Comparison of ENCODE assay signal across 14 mouse cellular contexts in the genomic region with DNA sequence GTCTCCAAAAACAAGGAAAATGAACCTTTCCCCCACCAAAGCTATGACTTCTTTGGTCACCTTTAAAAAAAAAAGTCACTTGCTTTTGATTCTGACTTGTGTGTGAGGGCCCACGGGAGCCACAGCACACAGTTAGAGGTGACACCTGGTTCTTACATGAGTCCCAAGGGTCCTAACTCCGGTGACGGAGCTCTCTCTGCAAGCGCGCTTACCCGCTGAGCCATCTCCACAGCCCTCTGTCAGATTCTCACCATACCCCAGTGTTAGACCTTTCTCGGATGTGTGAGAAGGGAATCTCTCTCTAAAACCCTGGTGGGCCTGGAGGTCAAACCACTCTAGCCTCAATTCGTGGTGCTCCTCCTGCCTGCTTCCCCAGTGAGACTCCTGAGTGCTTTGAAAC. TPM values are rescaled to one million over a fixed set of nuclear protein-coding genes. Genes with fewer than 3 reads are reported as not detected.
DNase-seq lines count a peak whose midpoint lies in the region; ATAC-seq and TF ChIP-seq lines count a peak whose summit lies in the region.
"Had no signal": no experiment of that assay in that cellular context is flagged by ENCODE, and none has a peak within 500 bp of the region (broad histone marks: within the 10 kb centered on the region; RNA-seq: fewer than 3 reads in every experiment).

No protein-coding gene starts in this region.

- H3K36me3 ChIP-seq in heart, embryonic 16.5 days (ENCODE audit: control insufficient read depth, insufficient read depth), result peaks cover 13% of the 10 kb centered on the region
- H3K36me3 ChIP-seq in liver, embryonic 16.5 days (ENCODE audit: control insufficient read depth, insufficient read depth), result peaks cover 14% of the 10 kb centered on the region
- H3K36me3 ChIP-seq in liver, embryonic 11.5 days (ENCODE audit: control insufficient read depth, insufficient read depth, low read length), result peaks cover 14% of the 10 kb centered on the region; the same call in 1 of the 2 replicates
- H3K36me3 ChIP-seq in thymus, adult 2 months (ENCODE audit: control insufficient read depth, insufficient read depth, low read length), result peaks cover 24% of the 10 kb centered on the region

- TF ChIP-seq CTCF in thymus, adult 2 months (IDR thresholded peaks at IDR 0.05; ENCODE audit: borderline replicate concordance, control insufficient read depth, extremely low read depth, insufficient read depth, low read length, poor library complexity), result no peak

- no peak for ATAC-seq in heart, embryonic 16.5 days (replicated peaks; ENCODE audit: extremely low read depth, insufficient read depth, low FRiP score)
- ATAC-seq in liver, embryonic 16.5 days (ENCODE audit: low read depth), result no peak
- ATAC-seq in liver, embryonic 11.5 days (replicated peaks; ENCODE audit: low FRiP score), result no peak
- ATAC-seq: CD4-positive, CD25-positive, alpha-beta regulatory T cell, adult 4 months had no signal

- H3K4me1 ChIP-seq in heart, embryonic 16.5 days (ENCODE audit: control insufficient read depth, insufficient read depth, low read length), result peaks cover 41% of the 10 kb centered on the region
- peaks cover 9% of the 10 kb centered on the region for H3K4me1 ChIP-seq in liver, embryonic 16.5 days (ENCODE audit: control insufficient read depth, low read depth, low read length)
- peaks cover 5% of the 10 kb centered on the region for H3K4me1 ChIP-seq in liver, embryonic 11.5 days (replicated peaks; ENCODE audit: control insufficient read depth, insufficient read depth, low read length)
- peaks cover 41% of the 10 kb centered on the region for H3K4me1 ChIP-seq in thymus, adult 2 months (replicated peaks; ENCODE audit: control insufficient read depth, insufficient read depth, low read length)

- no peaks in the 10 kb centered on the region for H3K9me3 ChIP-seq in heart, embryonic 16.5 days (replicated peaks; ENCODE audit: control insufficient read depth, low read length)
- no peaks in the 10 kb centered on the region for H3K9me3 ChIP-seq in liver, embryonic 16.5 days (replicated peaks; ENCODE audit: control insufficient read depth, low read length)
- no peaks in the 10 kb centered on the region for H3K9me3 ChIP-seq in liver, embryonic 11.5 days (ENCODE audit: control insufficient read depth, low read length)
- H3K9me3 ChIP-seq: hindbrain, embryonic 12.5 days; limb, embryonic 10.5 days; neural tube, embryonic 15.5 days had no signal

- no peak overlapping the region for H3K9ac ChIP-seq in heart, embryonic 16.5 days (ENCODE audit: low read length)
- no peak overlapping the region for H3K9ac ChIP-seq in liver, embryonic 16.5 days (ENCODE audit: low read depth, low read length)
- no peak overlapping the region for H3K9ac ChIP-seq in liver, embryonic 11.5 days (ENCODE audit: low read depth, low read length)
- H3K9ac ChIP-seq: hindbrain, embryonic 12.5 days; neural tube, embryonic 15.5 days had no signal

- TF ChIP-seq POLR2A in thymus, adult 2 months (IDR thresholded peaks at IDR 0.05; ENCODE audit: control insufficient read depth, extremely low read depth, insufficient read depth, low read length, poor library complexity), result no peak

- no peaks in the 10 kb centered on the region for H3K27me3 ChIP-seq in heart, embryonic 16.5 days (ENCODE audit: control insufficient read depth, insufficient read depth, low read length)
- no peaks in the 10 kb centered on the region for H3K27me3 ChIP-seq in liver, embryonic 16.5 days (ENCODE audit: control insufficient read depth, insufficient read depth, low read depth, low read length)
- no peaks in the 10 kb centered on the region for H3K27me3 ChIP-seq in liver, embryonic 11.5 days (replicated peaks; ENCODE audit: control insufficient read depth, insufficient read depth, low read length)
- no peaks in the 10 kb centered on the region for H3K27me3 ChIP-seq in thymus, adult 2 months (ENCODE audit: control insufficient read depth, insufficient read depth, low read length)
- H3K27me3 ChIP-seq: hindbrain, embryonic 12.5 days; neural tube, embryonic 15.5 days had no signal

- H3K4me3 ChIP-seq in heart, embryonic 16.5 days (ENCODE audit: low read length), result no peak overlapping the region
- H3K4me3 ChIP-seq in liver, embryonic 16.5 days (ENCODE audit: low read depth, low read length), result no peak overlapping the region
- H3K4me3 ChIP-seq in liver, embryonic 11.5 days (ENCODE audit: low read depth, low read length), result no peak overlapping the region
- no peak overlapping the region for H3K4me3 ChIP-seq in thymus, adult 2 months (ENCODE audit: control insufficient read depth, insufficient read depth, low read length)
- H3K4me3 ChIP-seq: hindbrain, embryonic 12.5 days; limb, embryonic 10.5 days; neural tube, embryonic 15.5 days had no signal

- peak overlapping the region; percentile 41 for H3K27ac ChIP-seq in heart, embryonic 16.5 days (ENCODE audit: low read length)
- H3K27ac ChIP-seq in liver, embryonic 16.5 days (ENCODE audit: low read length), result peak overlapping the region; percentile 12; the same call in 1 of the 2 replicates
- H3K27ac ChIP-seq in liver, embryonic 11.5 days (ENCODE audit: low read depth, low read length), result no peak overlapping the region
- peak overlapping the region; percentile 69 for H3K27ac ChIP-seq in thymus, adult 2 months (ENCODE audit: control insufficient read depth, insufficient read depth, low read length)
- H3K27ac ChIP-seq: hindbrain, embryonic 12.5 days; limb, embryonic 10.5 days; neural tube, embryonic 15.5 days had no signal

- no peak overlapping the region for H3K4me2 ChIP-seq in heart, embryonic 16.5 days (ENCODE audit: low read depth, low read length)
- no peak overlapping the region for H3K4me2 ChIP-seq in liver, embryonic 16.5 days (ENCODE audit: low read depth, low read length)
- H3K4me2 ChIP-seq in liver, embryonic 11.5 days, result no peak overlapping the region
- H3K4me2 ChIP-seq: hindbrain, embryonic 12.5 days; neural tube, embryonic 15.5 days had no signal

- 87% methylated on average over 8 of the region's 8 CpGs for WGBS in heart, embryonic 16.5 days
- 75% methylated on average over 8 of the region's 8 CpGs for WGBS in liver, embryonic 16.5 days (ENCODE audit: insufficient replicate concordance)
- 88% methylated on average over 8 of the region's 8 CpGs for WGBS in liver, embryonic 11.5 days
- WGBS in thymus, adult 2 months, result 42% methylated on average over 8 of the region's 8 CpGs

- no peak for DNase-seq in heart, adult 8-10 months (ENCODE audit: low spot score)
- DNase-seq in liver, embryonic 11.5 days (ENCODE audit: low spot score), result no peak
- DNase-seq in thymus, adult 2 months, result no peak
- no peak for DNase-seq in thymus, adult 18-20 months
- DNase-seq in adrenal gland, postnatal 4 days (ENCODE audit: low spot score in 2 of 2), result no peak
- DNase-seq: cerebellum, adult 8-10 months; retina, postnatal 1 day; spleen, adult 18-20 months had no signal

RNA-seq across cellular contexts. Expression of a gene that starts 5.8 kb away (rescaled TPM):
- polyA plus RNA-seq in heart, embryonic 16.5 days (2015; fragmentation: Nextera tagmentation; extraction: Ambion mirVana), result 97.0 and 118 TPM in 2 replicates
- total RNA-seq in heart, adult 8-10 months (2022), result 10 to 100 TPM; 84.9 to 93.6 (median 88.1) TPM
- 85.4 and 105 TPM in 2 replicates for polyA plus RNA-seq in liver, embryonic 16.5 days (2015; fragmentation: Nextera tagmentation; extraction: Ambion mirVana)
- 122 and 125 TPM in 2 replicates for polyA plus RNA-seq in liver, embryonic 11.5 days (2014; fragmentation: Nextera tagmentation; extraction: Ambion mirVana)
- polyA plus RNA-seq in thymus, adult 2 months (2012; rRNA removed), result 220 and 224 TPM in 2 replicates
- 100 to 1,000 TPM; 164 to 180 TPM for total RNA-seq in adrenal gland, postnatal 4 days (2021)

RNA-seq across cellular contexts. Expression of a gene that starts 24.0 kb away (rescaled TPM):
- 39.4 and 40.2 TPM in 2 replicates for polyA plus RNA-seq in heart, embryonic 16.5 days (2015; fragmentation: Nextera tagmentation; extraction: Ambion mirVana)
- 10 to 100 TPM; 30.2 to 35.9 (median 33.9) TPM for total RNA-seq in heart, adult 8-10 months (2022)
- polyA plus RNA-seq in liver, embryonic 16.5 days (2015; fragmentation: Nextera tagmentation; extraction: Ambion mirVana), result 14.7 and 14.9 TPM in 2 replicates
- polyA plus RNA-seq in liver, embryonic 11.5 days (2014; fragmentation: Nextera tagmentation; extraction: Ambion mirVana), result 27.0 and 27.4 TPM in 2 replicates
- polyA plus RNA-seq in thymus, adult 2 months (2012; rRNA removed), result 39.9 and 48.2 TPM in 2 replicates
- 10 to 100 TPM; 54.5 to 60.0 TPM for total RNA-seq in adrenal gland, postnatal 4 days (2021)

RNA-seq across cellular contexts. Expression of a gene that starts 25.3 kb away (rescaled TPM):
- 50.7 and 51.7 TPM in 2 replicates for polyA plus RNA-seq in heart, embryonic 16.5 days (2015; fragmentation: Nextera tagmentation; extraction: Ambion mirVana)
- 10 to 100 TPM; 11.6 to 14.3 (median 12.7) TPM for total RNA-seq in heart, adult 8-10 months (2022)
- 13.7 and 14.1 TPM in 2 replicates for polyA plus RNA-seq in liver, embryonic 16.5 days (2015; fragmentation: Nextera tagmentation; extraction: Ambion mirVana)
- 50.7 and 52.1 TPM in 2 replicates for polyA plus RNA-seq in liver, embryonic 11.5 days (2014; fragmentation: Nextera tagmentation; extraction: Ambion mirVana)
- polyA plus RNA-seq in thymus, adult 2 months (2012; rRNA removed), result 52.6 and 54.4 TPM in 2 replicates
- 10 to 100 TPM; 43.4 to 45.3 TPM for total RNA-seq in adrenal gland, postnatal 4 days (2021)

RNA-seq across cellular contexts. Expression of a gene that starts 25.8 kb away (rescaled TPM):
- polyA plus RNA-seq in heart, embryonic 16.5 days (2015; fragmentation: Nextera tagmentation; extraction: Ambion mirVana), result 51.3 and 68.6 TPM in 2 replicates
- total RNA-seq in heart, adult 8-10 months (2022), result 10 to 100 TPM; 25.3 to 32.1 (median 30.4) TPM
- 46.8 and 52.8 TPM in 2 replicates for polyA plus RNA-seq in liver, embryonic 16.5 days (2015; fragmentation: Nextera tagmentation; extraction: Ambion mirVana)
- 112 and 114 TPM in 2 replicates for polyA plus RNA-seq in liver, embryonic 11.5 days (2014; fragmentation: Nextera tagmentation; extraction: Ambion mirVana)
- polyA plus RNA-seq in thymus, adult 2 months (2012; rRNA removed), result 103 TPM in 2 replicates
- 10 to 100 TPM; 34.9 to 41.1 TPM for total RNA-seq in adrenal gland, postnatal 4 days (2021)

RNA-seq across cellular contexts. Expression of a gene that starts 43.3 kb away (rescaled TPM):
- 198 and 200 TPM in 2 replicates for polyA plus RNA-seq in heart, embryonic 16.5 days (2015; fragmentation: Nextera tagmentation; extraction: Ambion mirVana)
- total RNA-seq in heart, adult 8-10 months (2022), result 100 to 1,000 TPM in 2 of 4 experiments, 10 to 100 TPM in 2; 91.9 to 113 (median 101) TPM
- 95.1 and 104 TPM in 2 replicates for polyA plus RNA-seq in liver, embryonic 16.5 days (2015; fragmentation: Nextera tagmentation; extraction: Ambion mirVana)
- 204 and 211 TPM in 2 replicates for polyA plus RNA-seq in liver, embryonic 11.5 days (2014; fragmentation: Nextera tagmentation; extraction: Ambion mirVana)
- polyA plus RNA-seq in thymus, adult 2 months (2012; rRNA removed), result 38.7 and 54.5 TPM in 2 replicates
- 100 to 1,000 TPM; 127 to 134 TPM for total RNA-seq in adrenal gland, postnatal 4 days (2021)
